Mouse (Mus musculus) liver, embryonic 15.5 days (tissue): ENCODE data around the gene Slain2. TPM values are rescaled to one million over a fixed set of nuclear protein-coding genes. Genes with fewer than 3 reads are reported as not detected.

Experiments
- ATAC-seq: fragments of 200-750 bp; cut with Nextera tagmentation; 2 replicates; pipeline ENCODE4 v1.8.0; 2017; ENCODE audit warnings: moderate number of reproducible peaks, mild to moderate bottlenecking, moderate library complexity; ENCODE audit not compliant: insufficient read depth
- H3K27ac ChIP-seq: fragments of 300-500 bp; sonication (generic); replicated peaks from 2 replicates; pipeline ENCODE4 v1.5.1; 2015; ENCODE audit warnings: mild to moderate bottlenecking, inconsistent platforms
- H3K27me3 ChIP-seq: fragments of 300-500 bp; sonication (generic); 2 replicates; pipeline ENCODE4 v1.6.1; 2015; ENCODE audit warnings: mild to moderate bottlenecking, inconsistent platforms
- H3K36me3 ChIP-seq: fragments of 300-500 bp; sonication (generic); replicated peaks from 2 replicates; pipeline ENCODE4 v1.6.1; 2015; ENCODE audit warnings: moderate library complexity, mild to moderate bottlenecking, inconsistent platforms
- H3K4me1 ChIP-seq: fragments of 300-500 bp; sonication (generic); replicated peaks from 2 replicates; pipeline ENCODE4 v1.6.1; 2015; ENCODE audit warnings: inconsistent platforms
- H3K4me2 ChIP-seq: fragments of 300-500 bp; sonication (generic); 2 replicates; pipeline ENCODE4 v1.6.1; 2015; ENCODE audit warnings: moderate library complexity, mild to moderate bottlenecking, inconsistent platforms
- H3K4me3 ChIP-seq: fragments of 300-500 bp; sonication (generic); replicated peaks from 2 replicates; pipeline ENCODE4 v1.5.1; 2015; ENCODE audit warnings: mild to moderate bottlenecking, inconsistent platforms
- H3K9ac ChIP-seq: fragments of 300-500 bp; sonication (generic); 2 replicates; pipeline ENCODE4 v1.6.1; 2015; ENCODE audit warnings: moderate library complexity, mild to moderate bottlenecking, inconsistent platforms
- H3K9me3 ChIP-seq: fragments of 300-500 bp; sonication (generic); replicated peaks from 2 replicates; pipeline ENCODE4 v1.6.1; 2016; ENCODE audit warnings: inconsistent platforms
- WGBS: fragments of 180-500 bp; shearing (Covaris S2); methylation state at CpG from one replicate; pipeline ENCODE4 v1.1.7; 2015; ENCODE audit warnings: mixed read lengths; ENCODE audit not compliant: insufficient replicate concordance; 5-methylcytosine and 5-hydroxymethylcytosine counted together
- polyA plus RNA-seq: library from polyadenylated mRNA; unstranded; fragments of >200 nt; fragmentation: Nextera tagmentation; extraction: Ambion mirVana; gene quantifications from 2 replicates; pipeline ENCODE4 v1.2.1, GENCODE M21; 2015

The Slain2 gene
- polyA plus RNA-seq, 1 experiment from 2014 or later, result 4.1 TPM

- H3K4me3 ChIP-seq, result no peak overlapping the region
- H3K4me2 ChIP-seq, result no peak overlapping the region
- peak; percentile 42; the same call in 1 of the 2 replicates for ATAC-seq
- WGBS, result 20% methylated on average over 2 of the region's 2 CpGs
- no peak overlapping the region for H3K9ac ChIP-seq
- H3K36me3 ChIP-seq, result no peaks in the 10 kb centered on the region
- H3K4me1 ChIP-seq, result no peaks in the 10 kb centered on the region
- H3K27me3 ChIP-seq, result peaks cover 8% of the 10 kb centered on the region; the same call in 1 of the 2 replicates
- no peak overlapping the region for H3K27ac ChIP-seq
- H3K9me3 ChIP-seq, result no peaks in the 10 kb centered on the region
Observed at GRCm38 (mm10) chr5:72882412-72882765, 31.7 kb upstream of the Slain2 start.

GRCm38 (mm10) chr5:72883706-72884105 is 30.4 kb upstream of the Slain2 start:
- Histone ChIP-seq H3K9ac (no peak overlapping the region), H3K27me3 (peaks cover 5% of the 10 kb centered on the region; the same call in 1 of the 2 replicates), H3K9me3 (no peaks in the 10 kb centered on the region), H3K4me1 (no peaks in the 10 kb centered on the region), H3K4me2 (no peak overlapping the region), H3K27ac (no peak overlapping the region), H3K36me3 (no peaks in the 10 kb centered on the region), H3K4me3 (no peak overlapping the region)
- 44% methylated on average over 3 of the region's 3 CpGs for WGBS
- ATAC-seq, result no peak

- WGBS, result 75% methylated on average over 19 of the region's 19 CpGs
Observed at GRCm38 (mm10) chr5:72886458-72887222, 27.5 kb upstream of the Slain2 start.

GRCm38 (mm10) chr5:72888260-72888659 is 25.8 kb upstream of the Slain2 start:
- H3K4me2 ChIP-seq, result no peak overlapping the region
- no peak overlapping the region for H3K27ac ChIP-seq
- H3K27me3 ChIP-seq, result no peaks in the 10 kb centered on the region
- H3K4me1 ChIP-seq, result 0 out of 2 replicates have a peak, but pooled peaks cover 4% of the 10 kb centered on the region
- 74% methylated on average over 7 of the region's 7 CpGs for WGBS
- H3K9me3 ChIP-seq, result no peaks in the 10 kb centered on the region
- ATAC-seq, result no peak
- no peaks in the 10 kb centered on the region for H3K36me3 ChIP-seq
- no peak overlapping the region for H3K9ac ChIP-seq
- H3K4me3 ChIP-seq, result no peak overlapping the region

More at GRCm38 (mm10) chr5:72886458-72887222, 27.5 kb upstream of the Slain2 start:
- H3K9ac ChIP-seq, result no peak overlapping the region
- no peaks in the 10 kb centered on the region for H3K27me3 ChIP-seq
- no peaks in the 10 kb centered on the region for H3K36me3 ChIP-seq
- no peaks in the 10 kb centered on the region for H3K9me3 ChIP-seq
- 0 out of 2 replicates have a peak, but pooled peaks cover 3% of the 10 kb centered on the region for H3K4me1 ChIP-seq
- H3K27ac ChIP-seq, result no peak overlapping the region
- H3K4me3 ChIP-seq, result no peak overlapping the region
- H3K4me2 ChIP-seq, result no peak overlapping the region
- no peak for ATAC-seq

- Histone ChIP-seq H3K4me2 (no peak overlapping the region), H3K9me3 (no peaks in the 10 kb centered on the region), H3K4me1 (peaks cover 5% of the 10 kb centered on the region), H3K27ac (no peak overlapping the region), H3K4me3 (no peak overlapping the region), H3K27me3 (no peaks in the 10 kb centered on the region), H3K36me3 (no peaks in the 10 kb centered on the region), H3K9ac (no peak overlapping the region)
- no peak for ATAC-seq
- WGBS, result 2% methylated on average over 12 of the region's 12 CpGs
Observed at GRCm38 (mm10) chr5:72891534-72891933, 22.6 kb upstream of the Slain2 start.

- Histone ChIP-seq H3K4me2 (no peak overlapping the region), H3K27ac (no peak overlapping the region), H3K36me3 (no peaks in the 10 kb centered on the region), H3K4me3 (no peak overlapping the region), H3K4me1 (peaks cover 23% of the 10 kb centered on the region), H3K9me3 (no peaks in the 10 kb centered on the region), H3K9ac (no peak overlapping the region), H3K27me3 (no peaks in the 10 kb centered on the region)
- WGBS, result 45% methylated on average over 5 of the region's 5 CpGs
- no peak for ATAC-seq
Observed at GRCm38 (mm10) chr5:72893987-72894386, 20.1 kb upstream of the Slain2 start.

GRCm38 (mm10) chr5:72895261-72895660 is 18.8 kb upstream of the Slain2 start:
- 81% methylated on average over 11 of the region's 11 CpGs for WGBS
- no peak overlapping the region for H3K9ac ChIP-seq
- H3K9me3 ChIP-seq, result no peaks in the 10 kb centered on the region
- H3K4me1 ChIP-seq, result peaks cover 26% of the 10 kb centered on the region
- no peak overlapping the region for H3K4me3 ChIP-seq
- no peaks in the 10 kb centered on the region for H3K36me3 ChIP-seq
- no peaks in the 10 kb centered on the region for H3K27me3 ChIP-seq
- ATAC-seq, result no peak
- H3K4me2 ChIP-seq, result no peak overlapping the region
- H3K27ac ChIP-seq, result no peak overlapping the region

- H3K4me3 ChIP-seq, result no peak overlapping the region
- ATAC-seq, result no peak; the same call in 1 of the 2 replicates
- peaks cover 23% of the 10 kb centered on the region for H3K4me1 ChIP-seq
- H3K4me2 ChIP-seq, result peak overlapping the region; percentile 7; the same call in 1 of the 2 replicates
- WGBS, result 31% methylated on average over 18 of the region's 18 CpGs
- H3K27ac ChIP-seq, result no peak overlapping the region
- H3K36me3 ChIP-seq, result no peaks in the 10 kb centered on the region
- H3K9me3 ChIP-seq, result no peaks in the 10 kb centered on the region
- no peak overlapping the region for H3K9ac ChIP-seq
- no peaks in the 10 kb centered on the region for H3K27me3 ChIP-seq
Observed at GRCm38 (mm10) chr5:72896478-72897279, 17.4 kb upstream of the Slain2 start.

GRCm38 (mm10) chr5:72897998-72898397 is 16.1 kb upstream of the Slain2 start:
- no peak for ATAC-seq
- 7% methylated on average over 6 of the region's 6 CpGs for WGBS

GRCm38 (mm10) chr5:72899255-72899654 is 14.8 kb upstream of the Slain2 start:
- no peak overlapping the region for H3K27ac ChIP-seq
- H3K9me3 ChIP-seq, result no peaks in the 10 kb centered on the region
- no peak overlapping the region for H3K4me2 ChIP-seq
- peaks cover 22% of the 10 kb centered on the region for H3K4me1 ChIP-seq
- no peak for ATAC-seq
- H3K27me3 ChIP-seq, result no peaks in the 10 kb centered on the region
- 26% methylated on average over 8 of the region's 8 CpGs for WGBS
- no peaks in the 10 kb centered on the region for H3K36me3 ChIP-seq
- H3K9ac ChIP-seq, result no peak overlapping the region
- H3K4me3 ChIP-seq, result no peak overlapping the region

More at GRCm38 (mm10) chr5:72897998-72898397, 16.1 kb upstream of the Slain2 start:
- Histone ChIP-seq H3K9me3 (no peaks in the 10 kb centered on the region), H3K4me3 (no peak overlapping the region), H3K36me3 (no peaks in the 10 kb centered on the region), H3K4me2 (no peak overlapping the region), H3K27ac (no peak overlapping the region), H3K27me3 (no peaks in the 10 kb centered on the region), H3K4me1 (peaks cover 22% of the 10 kb centered on the region), H3K9ac (no peak overlapping the region)

GRCm38 (mm10) chr5:72901866-72902265 is 12.2 kb upstream of the Slain2 start:
- Histone ChIP-seq H3K36me3 (no peaks in the 10 kb centered on the region), H3K9ac (no peak overlapping the region), H3K4me1 (peaks cover 18% of the 10 kb centered on the region), H3K9me3 (no peaks in the 10 kb centered on the region), H3K4me3 (no peak overlapping the region), H3K4me2 (no peak overlapping the region), H3K27me3 (no peaks in the 10 kb centered on the region), H3K27ac (no peak overlapping the region)
- ATAC-seq, result no peak
- 54% methylated on average over 4 of the region's 4 CpGs for WGBS
